Mouse (Mus musculus): ENCODE results near the gene Vapb. TPM values are rescaled to one million over a fixed set of nuclear protein-coding genes. Genes with fewer than 3 reads are reported as not detected.

The Vapb gene
- polyA plus RNA-seq, 1 experiment from 2014 or later = 15.9 TPM

- Histone ChIP-seq H3K4me2 (ENCODE audit: low read length) (no peak overlapping the region), H3K9ac (ENCODE audit: low read depth, low read length) (no peak overlapping the region), H3K4me1 (ENCODE audit: control insufficient read depth, insufficient read depth, low read length) (no peaks in the 10 kb centered on the region), H3K4me3 (ENCODE audit: low read depth, low read length) (no peak overlapping the region), H3K9me3 (replicated peaks; ENCODE audit: control insufficient read depth, low read length, poor library complexity, severe bottlenecking) (no peaks in the 10 kb centered on the region), H3K36me3 (ENCODE audit: control insufficient read depth, insufficient read depth, low read length) (no peaks in the 10 kb centered on the region), H3K27ac (ENCODE audit: low read length) (no peak overlapping the region), H3K27me3 (ENCODE audit: control insufficient read depth, insufficient read depth, low read depth, low read length) (no peaks in the 10 kb centered on the region)
- 69% methylated on average over 14 of the region's 15 CpGs for WGBS
- no peak for ATAC-seq
Observed at GRCm38 (mm10) chr2:173724940-173725807, 12.1 kb upstream of the Vapb start.

DNA sequence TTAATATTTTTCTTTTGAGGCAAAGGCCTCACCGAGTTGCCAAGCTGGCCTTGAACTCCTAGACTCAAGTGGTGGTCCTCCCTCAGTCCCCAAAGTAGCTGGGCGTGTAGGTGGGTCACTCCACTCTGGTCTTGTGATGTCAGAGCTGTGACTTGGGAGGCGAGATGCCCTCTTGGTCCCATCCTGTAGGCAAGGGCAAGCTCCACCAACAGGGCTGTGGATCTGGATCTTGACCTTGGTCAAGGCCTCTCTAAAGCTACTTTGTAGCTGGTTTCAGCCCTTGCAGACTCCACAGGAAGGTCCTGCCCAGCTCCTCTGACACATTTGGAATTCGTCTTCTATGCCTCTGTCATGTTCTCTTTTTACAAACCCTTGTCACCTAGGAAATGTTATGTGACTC is 11.5 kb upstream of the Vapb start:
- no peak overlapping the region for H3K9ac ChIP-seq (ENCODE audit: low read depth, low read length)
- 82% methylated on average over 4 of the region's 4 CpGs for WGBS

DNA sequence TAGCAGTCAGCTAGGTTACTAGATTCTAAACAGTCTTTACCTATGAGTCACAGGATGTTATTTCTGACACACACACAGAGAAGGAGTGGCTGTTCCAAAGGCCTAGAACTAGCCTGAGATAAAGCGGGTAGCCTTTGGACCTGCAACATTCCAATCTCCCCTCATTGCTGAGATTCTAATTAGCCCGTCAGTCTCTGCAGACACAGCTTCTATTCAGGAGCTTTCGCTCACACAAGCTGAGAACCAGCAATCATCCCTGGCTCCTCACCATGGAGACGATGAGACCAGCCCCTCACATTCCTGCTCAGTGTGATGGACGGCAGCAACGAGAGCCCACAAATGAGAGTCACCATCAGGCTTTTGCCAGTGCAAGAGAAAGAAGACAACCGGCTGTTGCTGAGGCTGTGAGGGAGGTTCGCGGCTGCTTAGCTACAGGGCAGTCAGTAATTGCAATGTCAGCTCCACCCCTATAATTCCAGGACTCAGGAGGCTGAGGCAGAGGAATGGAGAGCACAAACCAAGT is 6.8 kb upstream of the Vapb start:
- H3K9ac ChIP-seq (ENCODE audit: low read depth, low read length) = no peak overlapping the region; the same call in 1 of the 2 replicates
- ATAC-seq = peak; percentile 74
- H3K27me3 ChIP-seq (ENCODE audit: control insufficient read depth, insufficient read depth, low read depth, low read length) = no peaks in the 10 kb centered on the region
- H3K4me1 ChIP-seq (ENCODE audit: control insufficient read depth, insufficient read depth, low read length) = 0 out of 2 replicates have a peak, but pooled peaks cover 7% of the 10 kb centered on the region
- H3K4me2 ChIP-seq (ENCODE audit: low read length) = peak overlapping the region; percentile 25; the same call in 1 of the 2 replicates
- H3K9me3 ChIP-seq (replicated peaks; ENCODE audit: control insufficient read depth, low read length, poor library complexity, severe bottlenecking) = no peaks in the 10 kb centered on the region
- H3K4me3 ChIP-seq (ENCODE audit: low read depth, low read length) = no peak overlapping the region
- no peaks in the 10 kb centered on the region for H3K36me3 ChIP-seq (ENCODE audit: control insufficient read depth, insufficient read depth, low read length)
- peak overlapping the region; percentile 35; the same call in 1 of the 2 replicates for H3K27ac ChIP-seq (ENCODE audit: low read length)
- WGBS = 5% methylated on average over 9 of the region's 9 CpGs

More for the DNA sequence above, 11.5 kb upstream of the Vapb start:
- H3K4me2 ChIP-seq (ENCODE audit: low read length) = no peak overlapping the region
- no peaks in the 10 kb centered on the region for H3K27me3 ChIP-seq (ENCODE audit: control insufficient read depth, insufficient read depth, low read depth, low read length)
- ATAC-seq = no peak
- H3K4me1 ChIP-seq (ENCODE audit: control insufficient read depth, insufficient read depth, low read length) = 0 out of 2 replicates have a peak, but pooled peaks cover 4% of the 10 kb centered on the region
- H3K36me3 ChIP-seq (ENCODE audit: control insufficient read depth, insufficient read depth, low read length) = no peaks in the 10 kb centered on the region
- H3K9me3 ChIP-seq (replicated peaks; ENCODE audit: control insufficient read depth, low read length, poor library complexity, severe bottlenecking) = no peaks in the 10 kb centered on the region
- no peak overlapping the region for H3K4me3 ChIP-seq (ENCODE audit: low read depth, low read length)
- no peak overlapping the region for H3K27ac ChIP-seq (ENCODE audit: low read length)

GRCm38 (mm10) chr2:173734426-173734825 is 2.9 kb upstream of the Vapb start:
- Histone ChIP-seq H3K36me3 (ENCODE audit: control insufficient read depth, insufficient read depth, low read length) (no peaks in the 10 kb centered on the region), H3K27me3 (ENCODE audit: control insufficient read depth, insufficient read depth, low read depth, low read length) (no peaks in the 10 kb centered on the region), H3K9ac (ENCODE audit: low read depth, low read length) (no peak overlapping the region), H3K9me3 (replicated peaks; ENCODE audit: control insufficient read depth, low read length, poor library complexity, severe bottlenecking) (no peaks in the 10 kb centered on the region), H3K4me2 (ENCODE audit: low read length) (no peak overlapping the region), H3K4me1 (ENCODE audit: control insufficient read depth, insufficient read depth, low read length) (peaks cover 22% of the 10 kb centered on the region), H3K27ac (ENCODE audit: low read length) (no peak overlapping the region), H3K4me3 (ENCODE audit: low read depth, low read length) (no peak overlapping the region)
- 66% methylated on average over 2 of the region's 2 CpGs for WGBS
- ATAC-seq = no peak

DNA sequence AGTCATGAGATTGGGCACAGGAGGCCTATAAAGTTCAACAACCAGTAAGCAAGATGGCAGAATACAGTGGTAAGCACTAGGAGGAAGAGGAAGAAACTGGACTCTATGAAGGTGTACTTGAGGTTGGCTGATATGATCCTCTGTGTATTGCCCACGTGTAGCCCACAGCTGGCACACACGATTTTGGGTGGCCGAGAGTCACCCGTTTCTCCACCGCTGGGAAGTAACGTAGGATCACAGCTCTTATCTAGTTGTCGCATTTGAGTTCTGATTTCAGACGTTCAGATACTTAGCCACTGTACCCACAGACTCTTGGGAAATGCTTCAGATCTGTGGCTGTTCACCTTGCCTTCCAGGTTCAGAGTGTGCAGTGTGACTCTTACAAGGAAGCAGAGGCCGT is 921 bp downstream of the Vapb start:
- H3K9ac ChIP-seq (ENCODE audit: low read depth, low read length) = peak overlapping the region; percentile 91
- H3K4me2 ChIP-seq (ENCODE audit: low read length) = peak overlapping the region; percentile 90
- WGBS = 88% methylated on average over 9 of the region's 9 CpGs
- peaks cover 20% of the 10 kb centered on the region for H3K4me1 ChIP-seq (ENCODE audit: control insufficient read depth, insufficient read depth, low read length)
- no peak overlapping the region for H3K27ac ChIP-seq (ENCODE audit: low read length)
- H3K36me3 ChIP-seq (ENCODE audit: control insufficient read depth, insufficient read depth, low read length) = no peaks in the 10 kb centered on the region
- H3K27me3 ChIP-seq (ENCODE audit: control insufficient read depth, insufficient read depth, low read depth, low read length) = no peaks in the 10 kb centered on the region
- no peak for ATAC-seq
- no peaks in the 10 kb centered on the region for H3K9me3 ChIP-seq (replicated peaks; ENCODE audit: control insufficient read depth, low read length, poor library complexity, severe bottlenecking)
- peak overlapping the region; percentile 97 for H3K4me3 ChIP-seq (ENCODE audit: low read depth, low read length)

DNA sequence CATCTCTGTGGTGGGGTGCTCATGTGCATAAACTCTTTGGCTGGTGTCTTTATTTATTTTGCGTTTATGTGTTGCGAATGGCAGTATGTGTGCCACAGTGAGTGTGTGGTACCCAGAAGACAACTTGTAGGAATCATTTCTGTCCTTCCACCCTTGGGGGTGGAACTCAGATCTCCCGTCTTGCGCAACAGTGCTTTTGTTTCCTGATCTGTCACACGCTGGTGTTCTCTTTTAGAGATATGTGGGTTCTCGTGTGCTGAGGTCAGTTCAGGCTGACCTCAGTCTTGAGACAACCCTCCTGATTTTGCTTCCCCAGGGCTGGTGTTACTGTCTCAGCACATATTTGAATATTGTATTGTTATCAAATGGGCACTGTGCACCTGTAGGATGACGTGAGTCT is 1.8 kb downstream of the Vapb start:
- H3K4me1 ChIP-seq (ENCODE audit: control insufficient read depth, insufficient read depth, low read length) = peaks cover 20% of the 10 kb centered on the region
- H3K27me3 ChIP-seq (ENCODE audit: control insufficient read depth, insufficient read depth, low read depth, low read length) = no peaks in the 10 kb centered on the region
- H3K9ac ChIP-seq (ENCODE audit: low read depth, low read length) = no peak overlapping the region
- no peak for ATAC-seq
- H3K9me3 ChIP-seq (replicated peaks; ENCODE audit: control insufficient read depth, low read length, poor library complexity, severe bottlenecking) = no peaks in the 10 kb centered on the region
- 94% methylated on average over 7 of the region's 7 CpGs for WGBS
- H3K27ac ChIP-seq (ENCODE audit: low read length) = no peak overlapping the region
- no peaks in the 10 kb centered on the region for H3K36me3 ChIP-seq (ENCODE audit: control insufficient read depth, insufficient read depth, low read length)
- no peak overlapping the region for H3K4me2 ChIP-seq (ENCODE audit: low read length)
- no peak overlapping the region for H3K4me3 ChIP-seq (ENCODE audit: low read depth, low read length)

DNA sequence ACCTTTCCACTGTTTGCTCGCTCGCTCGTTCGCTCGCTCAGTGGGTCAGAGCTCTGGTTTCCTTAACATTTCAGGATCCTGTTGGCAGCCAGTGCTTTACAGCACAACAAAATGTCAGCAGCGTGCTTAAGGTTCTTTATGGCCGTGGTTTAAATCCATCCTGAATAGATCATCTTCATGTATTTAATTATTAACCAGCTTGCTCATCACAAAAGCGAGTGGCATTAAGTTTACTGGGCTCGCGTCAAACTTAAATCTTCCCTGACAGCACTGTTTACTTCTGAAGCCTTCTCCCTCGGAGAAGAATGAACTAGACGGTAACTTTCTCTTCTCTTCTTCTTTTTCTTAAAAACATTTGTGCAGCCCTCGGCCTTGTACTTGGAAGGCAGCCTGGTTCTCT is 4.8 kb downstream of the Vapb start:
- no peak overlapping the region for H3K4me2 ChIP-seq (ENCODE audit: low read length)
- WGBS = 81% methylated on average over 13 of the region's 13 CpGs

GRCm38 (mm10) chr2:173742744-173743143 is 5.4 kb downstream of the Vapb start:
- H3K36me3 ChIP-seq (ENCODE audit: control insufficient read depth, insufficient read depth, low read length) = no peaks in the 10 kb centered on the region
- no peak overlapping the region for H3K27ac ChIP-seq (ENCODE audit: low read length)
- 86% methylated on average over 9 of the region's 9 CpGs for WGBS
- H3K27me3 ChIP-seq (ENCODE audit: control insufficient read depth, insufficient read depth, low read depth, low read length) = no peaks in the 10 kb centered on the region
- no peak overlapping the region for H3K9ac ChIP-seq (ENCODE audit: low read depth, low read length)
- peaks cover 20% of the 10 kb centered on the region for H3K4me1 ChIP-seq (ENCODE audit: control insufficient read depth, insufficient read depth, low read length)
- no peak for ATAC-seq
- no peak overlapping the region for H3K4me2 ChIP-seq (ENCODE audit: low read length)
- H3K9me3 ChIP-seq (replicated peaks; ENCODE audit: control insufficient read depth, low read length, poor library complexity, severe bottlenecking) = no peaks in the 10 kb centered on the region
- no peak overlapping the region for H3K4me3 ChIP-seq (ENCODE audit: low read depth, low read length)

More for the DNA sequence above, 4.8 kb downstream of the Vapb start:
- Histone ChIP-seq H3K4me1 (ENCODE audit: control insufficient read depth, insufficient read depth, low read length) (peaks cover 20% of the 10 kb centered on the region), H3K9ac (ENCODE audit: low read depth, low read length) (no peak overlapping the region), H3K4me3 (ENCODE audit: low read depth, low read length) (no peak overlapping the region), H3K27me3 (ENCODE audit: control insufficient read depth, insufficient read depth, low read depth, low read length) (no peaks in the 10 kb centered on the region), H3K27ac (ENCODE audit: low read length) (no peak overlapping the region), H3K36me3 (ENCODE audit: control insufficient read depth, insufficient read depth, low read length) (no peaks in the 10 kb centered on the region), H3K9me3 (replicated peaks; ENCODE audit: control insufficient read depth, low read length, poor library complexity, severe bottlenecking) (no peaks in the 10 kb centered on the region)
- no peak for ATAC-seq

All from midbrain, embryonic 16.5 days (tissue).